Mouse (Mus musculus): ENCODE measurements at regions not wholly inside any gene's neighbourhood (a gene's known extent, or its start where the extent isn't known, plus 50 kb on each side); places are given as distances from the start of the nearest gene placed in this dataset.

DNA sequence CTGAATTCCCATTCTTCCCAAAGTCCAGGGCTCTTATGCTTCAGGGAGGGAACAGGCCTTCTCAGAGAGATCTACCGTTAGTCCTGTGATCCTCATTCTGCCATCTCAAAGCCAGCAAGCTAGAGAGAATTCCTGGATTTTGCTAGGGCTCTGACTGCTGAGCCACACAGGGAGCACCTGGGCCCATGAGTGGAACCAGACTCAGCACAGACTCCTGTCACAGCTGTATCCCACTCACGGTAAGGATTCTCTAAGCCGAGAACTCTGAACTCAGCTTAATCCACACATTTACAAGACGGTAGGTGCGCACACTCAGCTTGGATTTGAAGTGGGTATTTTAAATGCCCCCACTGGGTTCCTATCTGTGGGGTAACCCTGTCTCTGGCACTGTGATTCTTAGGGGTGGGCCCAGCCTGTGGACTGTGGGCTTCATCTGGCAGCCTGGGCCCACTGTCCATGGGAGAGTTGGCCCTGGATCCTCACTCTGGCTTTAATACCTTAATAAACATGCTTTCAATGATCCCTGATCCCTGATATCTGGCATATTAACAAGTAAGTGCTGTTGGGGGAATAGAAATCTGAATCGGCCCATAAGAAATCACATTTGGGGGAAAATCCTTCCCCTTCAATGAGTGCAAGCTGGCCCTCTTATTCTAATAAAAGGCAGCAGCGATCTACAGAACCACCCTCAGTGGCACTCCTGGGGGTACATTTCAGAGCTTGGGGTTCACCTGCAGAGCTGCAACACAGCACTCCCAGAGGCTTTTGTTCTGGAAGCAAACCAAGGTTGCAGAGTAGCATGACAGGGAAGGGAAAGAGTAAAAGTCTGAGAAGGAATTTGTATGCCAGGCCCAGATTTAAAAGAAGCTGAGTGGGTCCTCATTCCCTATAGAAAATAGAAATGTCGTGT is 491.5 kb upstream of the Mgmt start:
- no peak for DNase-seq (ENCODE audit: low spot score)
- Histone ChIP-seq H3K4me2 (ENCODE audit: low read depth, severe bottlenecking) (no peak overlapping the region), H3K9me3 (ENCODE audit: control insufficient read depth, low read length) (no peaks in the 10 kb centered on the region), H3K4me1 (ENCODE audit: control insufficient read depth, insufficient read depth, low read length) (peaks cover 19% of the 10 kb centered on the region), H3K4me3 (ENCODE audit: low read depth, low read length) (no peak overlapping the region), H3K27me3 (ENCODE audit: control insufficient read depth, insufficient read depth, low read length) (0 out of 2 replicates have a peak, but pooled peaks cover 2% of the 10 kb centered on the region), H3K36me3 (ENCODE audit: control insufficient read depth, insufficient read depth, low read length) (no peaks in the 10 kb centered on the region), H3K9ac (ENCODE audit: low read length) (no peak overlapping the region), H3K27ac (replicated peaks; ENCODE audit: low read depth, low read length) (no peak overlapping the region)
- 83% methylated on average over 8 of the region's 8 CpGs for WGBS
- ATAC-seq (ENCODE audit: insufficient number of reproducible peaks, low FRiP score, low TSS enrichment, low read depth): no peak

DNA sequence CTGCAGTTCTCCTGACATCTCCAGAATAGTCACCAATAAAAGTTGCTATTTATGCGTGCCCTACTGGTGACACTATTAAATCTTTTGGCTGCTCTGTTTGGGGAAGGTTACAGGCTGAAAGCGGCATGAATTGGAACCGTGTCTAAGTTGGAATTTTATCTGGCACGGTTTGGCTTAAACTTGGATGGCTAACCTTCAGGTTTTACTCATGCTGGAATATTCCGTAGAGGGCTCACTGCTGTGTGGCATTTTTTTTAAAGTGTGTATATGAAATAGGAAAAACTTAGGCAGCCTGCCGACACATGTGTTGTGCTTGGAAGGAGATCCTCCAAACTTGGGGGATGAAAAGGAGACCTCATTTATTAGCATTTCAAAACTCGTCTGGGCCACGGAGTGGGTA is 489.0 kb upstream of the Mgmt start:
- WGBS: 61% methylated on average over 8 of the region's 8 CpGs
- Histone ChIP-seq H3K4me2 (ENCODE audit: low read depth, severe bottlenecking) (no peak overlapping the region), H3K27me3 (ENCODE audit: control insufficient read depth, insufficient read depth, low read length) (0 out of 2 replicates have a peak, but pooled peaks cover 2% of the 10 kb centered on the region), H3K4me3 (ENCODE audit: low read depth, low read length) (no peak overlapping the region), H3K36me3 (ENCODE audit: control insufficient read depth, insufficient read depth, low read length) (no peaks in the 10 kb centered on the region), H3K4me1 (ENCODE audit: control insufficient read depth, insufficient read depth, low read length) (peaks cover 19% of the 10 kb centered on the region), H3K27ac (replicated peaks; ENCODE audit: low read depth, low read length) (no peak overlapping the region), H3K9me3 (ENCODE audit: control insufficient read depth, low read length) (no peaks in the 10 kb centered on the region), H3K9ac (ENCODE audit: low read length) (no peak overlapping the region)
- ATAC-seq (ENCODE audit: insufficient number of reproducible peaks, low FRiP score, low TSS enrichment, low read depth): no peak
- no peak for DNase-seq (ENCODE audit: low spot score)

DNA sequence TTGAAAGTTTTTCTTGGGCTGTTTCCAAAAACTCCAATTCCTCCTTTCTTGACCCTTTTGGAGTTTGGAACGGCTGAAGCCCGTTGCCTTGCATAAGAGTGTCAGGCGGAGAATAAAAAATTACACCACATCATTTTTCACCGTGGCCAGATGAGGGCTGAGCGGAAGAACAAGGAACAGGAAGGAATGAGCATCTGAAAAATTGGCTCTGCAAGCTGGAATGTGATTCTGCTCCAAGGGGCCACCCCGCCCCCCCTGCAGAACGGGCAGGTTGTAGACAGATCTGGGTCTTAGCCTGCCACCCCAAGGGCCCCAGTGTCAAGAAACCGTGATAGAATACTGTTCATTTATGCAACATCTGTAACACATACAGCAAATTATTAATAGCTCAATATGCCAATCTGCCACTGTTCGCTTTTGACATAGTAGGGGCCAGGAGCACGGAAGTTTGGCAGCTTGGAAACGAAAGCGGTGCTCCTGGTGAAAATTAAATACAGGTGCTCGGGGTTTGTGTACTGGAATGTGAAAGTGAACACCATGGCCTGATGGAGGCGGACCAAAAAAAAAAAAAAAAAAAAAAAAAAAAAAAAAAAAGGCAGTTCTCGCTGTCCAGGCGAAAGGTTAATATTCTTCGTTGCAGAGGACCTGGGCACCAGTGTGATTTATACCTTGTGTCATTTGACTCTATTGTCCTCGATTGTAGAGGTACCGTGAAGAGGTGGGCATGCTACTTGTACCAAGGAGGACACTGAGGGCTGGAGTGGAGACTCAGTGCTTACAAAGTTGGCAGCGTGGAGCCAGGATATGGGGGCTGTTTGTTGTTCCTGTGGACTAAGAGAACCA is 487.9 kb upstream of the Mgmt start:
- H3K4me2 ChIP-seq (ENCODE audit: low read depth, severe bottlenecking): peak overlapping the region; percentile 40
- ATAC-seq (ENCODE audit: insufficient number of reproducible peaks, low FRiP score, low TSS enrichment, low read depth) (peak; percentile 86), DNase-seq (ENCODE audit: low spot score) (peak; percentile 81)
- no peak overlapping the region for H3K4me3 ChIP-seq (ENCODE audit: low read depth, low read length)
- H3K36me3 ChIP-seq (ENCODE audit: control insufficient read depth, insufficient read depth, low read length): no peaks in the 10 kb centered on the region
- H3K9ac ChIP-seq (ENCODE audit: low read length): no peak overlapping the region
- H3K27me3 ChIP-seq (ENCODE audit: control insufficient read depth, insufficient read depth, low read length): 0 out of 2 replicates have a peak, but pooled peaks cover 2% of the 10 kb centered on the region
- no peaks in the 10 kb centered on the region for H3K9me3 ChIP-seq (ENCODE audit: control insufficient read depth, low read length)
- H3K27ac ChIP-seq (replicated peaks; ENCODE audit: low read depth, low read length): peak overlapping the region; percentile 37
- WGBS: 23% methylated on average over 20 of the region's 20 CpGs
- H3K4me1 ChIP-seq (ENCODE audit: control insufficient read depth, insufficient read depth, low read length): peaks cover 19% of the 10 kb centered on the region

DNA sequence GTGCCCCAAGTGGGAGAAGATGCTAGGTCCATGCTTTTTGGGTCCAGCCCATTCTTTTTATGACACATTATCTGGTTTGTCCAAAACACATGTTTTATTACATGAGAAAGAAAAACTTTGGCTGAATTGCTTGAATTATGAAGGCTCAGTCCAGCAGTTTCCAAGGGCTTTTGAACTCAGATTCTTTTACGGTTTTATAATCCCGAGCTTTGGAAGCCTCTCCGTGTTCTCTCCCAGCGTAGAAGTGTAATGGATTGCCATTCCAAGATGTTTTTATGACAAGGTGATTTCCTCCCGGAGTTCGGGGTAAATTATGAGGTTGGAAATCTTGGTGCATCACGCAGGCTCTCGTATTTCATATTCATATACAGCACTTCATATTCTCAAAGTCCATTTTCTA is 479.6 kb upstream of the Mgmt start:
- H3K9me3 ChIP-seq (ENCODE audit: control insufficient read depth, low read length): no peaks in the 10 kb centered on the region
- H3K4me3 ChIP-seq (ENCODE audit: low read depth, low read length): no peak overlapping the region
- H3K36me3 ChIP-seq (ENCODE audit: control insufficient read depth, insufficient read depth, low read length): no peaks in the 10 kb centered on the region
- 71% methylated on average over 8 of the region's 8 CpGs for WGBS
- no peak overlapping the region for H3K4me2 ChIP-seq (ENCODE audit: low read depth, severe bottlenecking)
- ATAC-seq (ENCODE audit: insufficient number of reproducible peaks, low FRiP score, low TSS enrichment, low read depth) (no peak), DNase-seq (ENCODE audit: low spot score) (no peak)
- 0 out of 2 replicates have a peak, but pooled peaks cover 8% of the 10 kb centered on the region for H3K4me1 ChIP-seq (ENCODE audit: control insufficient read depth, insufficient read depth, low read length)
- H3K27me3 ChIP-seq (ENCODE audit: control insufficient read depth, insufficient read depth, low read length): no peaks in the 10 kb centered on the region
- H3K27ac ChIP-seq (replicated peaks; ENCODE audit: low read depth, low read length): no peak overlapping the region
- no peak overlapping the region for H3K9ac ChIP-seq (ENCODE audit: low read length)

DNA sequence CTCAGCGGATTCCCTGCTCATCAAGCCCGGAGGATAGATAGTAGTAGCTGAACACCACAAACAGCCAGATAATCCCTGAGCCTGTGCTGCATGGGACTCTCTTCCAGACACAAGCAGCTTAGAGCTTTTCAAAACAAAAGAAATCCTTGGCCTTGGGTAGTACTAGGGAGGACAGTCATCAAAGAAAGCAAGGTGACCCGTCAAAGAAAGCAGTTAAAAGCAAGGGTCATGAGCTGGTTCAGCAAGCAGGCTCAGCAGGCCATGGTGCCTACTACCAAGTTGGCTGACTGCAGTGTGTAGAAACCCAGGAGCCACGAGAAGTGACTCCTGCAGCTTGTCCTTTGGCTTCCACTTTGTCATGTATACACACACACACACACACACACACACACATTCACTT is 477.1 kb upstream of the Mgmt start:
- H3K9me3 ChIP-seq (ENCODE audit: control insufficient read depth, low read length): no peaks in the 10 kb centered on the region
- H3K4me1 ChIP-seq (ENCODE audit: control insufficient read depth, insufficient read depth, low read length): 0 out of 2 replicates have a peak, but pooled peaks cover 8% of the 10 kb centered on the region
- ATAC-seq (ENCODE audit: insufficient number of reproducible peaks, low FRiP score, low TSS enrichment, low read depth) (no peak), DNase-seq (ENCODE audit: low spot score) (no peak)
- no peak overlapping the region for H3K27ac ChIP-seq (replicated peaks; ENCODE audit: low read depth, low read length)
- H3K27me3 ChIP-seq (ENCODE audit: control insufficient read depth, insufficient read depth, low read length): no peaks in the 10 kb centered on the region
- H3K36me3 ChIP-seq (ENCODE audit: control insufficient read depth, insufficient read depth, low read length): no peaks in the 10 kb centered on the region
- no peak overlapping the region for H3K4me2 ChIP-seq (ENCODE audit: low read depth, severe bottlenecking)
- WGBS: 70% methylated on average over 4 of the region's 4 CpGs
- no peak overlapping the region for H3K9ac ChIP-seq (ENCODE audit: low read length)
- no peak overlapping the region for H3K4me3 ChIP-seq (ENCODE audit: low read depth, low read length)

DNA sequence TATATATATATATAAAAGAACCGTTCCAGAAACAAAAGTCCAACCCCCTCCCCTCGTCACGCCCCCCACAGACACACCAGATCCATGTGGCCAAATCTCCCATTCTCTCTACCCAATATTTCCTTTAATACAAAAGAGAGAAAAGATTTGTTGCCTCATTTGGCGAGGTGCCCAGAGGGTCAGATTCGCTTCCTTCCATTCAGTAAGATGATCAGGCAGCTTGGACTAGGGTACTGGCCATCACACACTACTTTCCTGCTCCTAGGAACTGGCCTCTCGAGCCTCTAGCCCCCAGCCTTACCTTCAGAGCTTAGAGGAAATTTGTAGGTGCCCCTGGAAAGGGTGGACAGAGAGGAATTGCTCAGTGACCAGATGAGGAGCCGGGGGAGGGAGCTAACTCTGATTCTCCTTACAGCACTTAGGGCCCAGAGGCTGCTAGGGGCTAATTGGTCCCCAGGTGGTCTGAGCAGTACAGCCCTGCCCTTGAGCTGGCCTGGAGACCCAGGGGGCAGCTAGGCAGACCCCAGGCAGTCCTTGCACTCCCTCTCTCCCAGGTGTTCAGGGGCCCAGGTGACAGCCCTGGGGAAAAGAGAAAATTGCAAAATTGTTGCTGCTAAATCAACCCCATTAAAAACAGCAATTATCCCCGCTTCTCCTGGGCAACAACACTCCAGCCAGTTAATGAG is 470.4 kb upstream of the Mgmt start:
- H3K9me3 ChIP-seq (ENCODE audit: control insufficient read depth, low read length): no peaks in the 10 kb centered on the region
- no peak overlapping the region for H3K4me2 ChIP-seq (ENCODE audit: low read depth, severe bottlenecking)
- H3K27me3 ChIP-seq (ENCODE audit: control insufficient read depth, insufficient read depth, low read length): no peaks in the 10 kb centered on the region
- no peak overlapping the region for H3K4me3 ChIP-seq (ENCODE audit: low read depth, low read length)
- H3K36me3 ChIP-seq (ENCODE audit: control insufficient read depth, insufficient read depth, low read length): no peaks in the 10 kb centered on the region
- ATAC-seq (ENCODE audit: insufficient number of reproducible peaks, low FRiP score, low TSS enrichment, low read depth): peak; percentile 62
- 0 out of 2 replicates have a peak overlapping the region, but pooled peaks have one; percentile 33 for H3K27ac ChIP-seq (replicated peaks; ENCODE audit: low read depth, low read length)
- peak; percentile 41 for DNase-seq (ENCODE audit: low spot score)
- peaks cover 12% of the 10 kb centered on the region for H3K4me1 ChIP-seq (ENCODE audit: control insufficient read depth, insufficient read depth, low read length)
- H3K9ac ChIP-seq (ENCODE audit: low read length): no peak overlapping the region
- WGBS: 55% methylated on average over 8 of the region's 8 CpGs

DNA sequence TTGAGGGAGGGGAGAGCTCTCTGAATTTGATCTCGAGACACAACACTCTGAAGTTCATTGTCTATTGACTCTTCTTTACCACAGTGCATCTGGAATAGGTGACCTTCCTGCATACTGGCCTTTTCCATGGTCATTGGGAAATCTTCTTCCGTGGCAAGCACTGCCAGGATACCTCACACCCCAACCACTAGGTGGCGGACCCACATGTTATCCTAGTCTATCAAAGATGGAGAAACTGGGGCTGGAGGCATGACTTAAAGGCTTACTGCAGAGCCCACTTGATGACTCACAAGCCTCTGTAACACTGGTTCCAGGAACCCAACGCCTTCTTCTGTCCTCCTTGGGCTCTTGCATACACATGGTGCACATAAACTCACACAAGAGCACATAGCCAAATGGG is 467.2 kb upstream of the Mgmt start:
- ATAC-seq (ENCODE audit: insufficient number of reproducible peaks, low FRiP score, low TSS enrichment, low read depth): no peak
- H3K9me3 ChIP-seq (ENCODE audit: control insufficient read depth, low read length): no peaks in the 10 kb centered on the region
- 68% methylated on average over 4 of the region's 4 CpGs for WGBS
- peaks cover 15% of the 10 kb centered on the region for H3K4me1 ChIP-seq (ENCODE audit: control insufficient read depth, insufficient read depth, low read length)
- H3K36me3 ChIP-seq (ENCODE audit: control insufficient read depth, insufficient read depth, low read length): no peaks in the 10 kb centered on the region
- no peak for DNase-seq (ENCODE audit: low spot score)
- H3K4me3 ChIP-seq (ENCODE audit: low read depth, low read length): no peak overlapping the region
- no peaks in the 10 kb centered on the region for H3K27me3 ChIP-seq (ENCODE audit: control insufficient read depth, insufficient read depth, low read length)
- H3K27ac ChIP-seq (replicated peaks; ENCODE audit: low read depth, low read length): no peak overlapping the region
- no peak overlapping the region for H3K4me2 ChIP-seq (ENCODE audit: low read depth, severe bottlenecking)
- H3K9ac ChIP-seq (ENCODE audit: low read length): no peak overlapping the region

All from limb, embryonic 11.5 days (tissue).